Mouse (Mus musculus) forebrain, postnatal 0 days (tissue): ENCODE data around the gene Chst11. TPM values are rescaled to one million over a fixed set of nuclear protein-coding genes. Genes with fewer than 3 reads are reported as not detected.

Experiments
- ATAC-seq: fragments of 200-750 bp; cut with Nextera tagmentation; 2 replicates; pipeline ENCODE4 v1.8.0; 2017; ENCODE audit warnings: mild to moderate bottlenecking, moderate library complexity
- DNase-seq: peaks from one replicate; pipeline ENCODE4 v3.0.0-alpha.2; 2015
- H3K27ac ChIP-seq: fragments of 300-500 bp; sonication (generic); 2 replicates; pipeline ENCODE4 v1.5.1; 2014; ENCODE audit warnings: low read depth, mild to moderate bottlenecking, antibody characterized with exemption, low read length, moderate library complexity, mixed read lengths
- H3K27me3 ChIP-seq: fragments of 300-500 bp; sonication (generic); 2 replicates; pipeline ENCODE4 v1.6.1; 2014; ENCODE audit warnings: mild to moderate bottlenecking, low read length, mixed read lengths; ENCODE audit not compliant: insufficient read depth
- H3K36me3 ChIP-seq: fragments of 300-500 bp; sonication (generic); 2 replicates; pipeline ENCODE4 v1.6.1; 2014; ENCODE audit warnings: mild to moderate bottlenecking, moderate library complexity; ENCODE audit not compliant: insufficient read depth
- H3K4me1 ChIP-seq: fragments of 300-500 bp; sonication (generic); 2 replicates; pipeline ENCODE4 v1.6.1; 2014; ENCODE audit warnings: antibody characterized with exemption; ENCODE audit not compliant: insufficient read depth
- H3K4me2 ChIP-seq: fragments of 300-500 bp; sonication (generic); 2 replicates; pipeline ENCODE4 v1.6.1; 2014; ENCODE audit warnings: low read depth, mild to moderate bottlenecking, moderate library complexity
- H3K4me3 ChIP-seq: fragments of 300-500 bp; sonication (generic); 2 replicates; pipeline ENCODE4 v1.5.1; 2014; ENCODE audit warnings: low read depth, low read length, mixed read lengths
- H3K9ac ChIP-seq: fragments of 300-500 bp; sonication (generic); 2 replicates; pipeline ENCODE4 v1.6.1; 2014; ENCODE audit warnings: mild to moderate bottlenecking
- H3K9me3 ChIP-seq: fragments of 300-500 bp; sonication (generic); 2 replicates; pipeline ENCODE4 v1.6.1; 2016; ENCODE audit warnings: low read length
- CTCF ChIP-seq: sonication (generic); IDR thresholded peaks from 2 replicates; pipeline ENCODE4 v1.5.1; 2016; ENCODE audit warnings: antibody characterized with exemption, control low read depth, low read depth
- WGBS: fragments of 180-500 bp; shearing (Covaris S2); extraction: QIAGEN DNeasy Blood & Tissue Kit; methylation state at CpG from one replicate; pipeline ENCODE4 v1.1.7; 2014; 5-methylcytosine and 5-hydroxymethylcytosine counted together
- polyA plus RNA-seq: library from polyadenylated mRNA; unstranded; fragments of >200 nt; fragmentation: Nextera tagmentation; extraction: Ambion mirVana; gene quantifications from 2 replicates; pipeline ENCODE4 v1.2.1, GENCODE M21; 2015
- total RNA-seq: library from RNA; depleted of rRNA; stranded (reverse); fragments of >200 nt; gene quantifications from 2 replicates; pipeline ENCODE4 v1.2.3, GENCODE M21; 2014

The Chst11 gene
- total and polyA plus RNA-seq, 2 experiments from 2014 or later: 2.9 to 20.8 TPM

- WGBS: 61% methylated on average over 9 of the region's 9 CpGs
- Histone ChIP-seq H3K4me1 (peaks cover 4% of the 10 kb centered on the region; the same call in 1 of the 2 replicates), H3K27ac (no peak overlapping the region), H3K4me2 (no peak overlapping the region), H3K4me3 (no peak overlapping the region), H3K36me3 (no peaks in the 10 kb centered on the region), H3K9me3 (no peaks in the 10 kb centered on the region), H3K9ac (no peak overlapping the region), H3K27me3 (no peaks in the 10 kb centered on the region)
- DNase-seq (no peak), ATAC-seq (no peak)
- no peak for TF ChIP-seq CTCF
Observed at GRCm38 (mm10) chr10:83126447-83126846, 141.1 kb downstream of the Chst11 start.

GRCm38 (mm10) chr10:83128435-83128834, 143.1 kb downstream of the Chst11 start:
- no peaks in the 10 kb centered on the region for H3K36me3 ChIP-seq
- DNase-seq (no peak), ATAC-seq (no peak)
- peaks cover 4% of the 10 kb centered on the region; the same call in 1 of the 2 replicates for H3K4me1 ChIP-seq
- H3K27ac ChIP-seq: no peak overlapping the region
- no peak overlapping the region for H3K4me3 ChIP-seq
- TF ChIP-seq CTCF: no peak
- no peak overlapping the region for H3K9ac ChIP-seq
- H3K9me3 ChIP-seq: no peaks in the 10 kb centered on the region
- WGBS: 75% methylated on average over 8 of the region's 8 CpGs
- H3K27me3 ChIP-seq: no peaks in the 10 kb centered on the region
- no peak overlapping the region for H3K4me2 ChIP-seq

- TF ChIP-seq CTCF: no peak
- ATAC-seq (no peak), DNase-seq (no peak)
- no peaks in the 10 kb centered on the region for H3K9me3 ChIP-seq
- H3K27me3 ChIP-seq: no peaks in the 10 kb centered on the region
- no peak overlapping the region for H3K4me2 ChIP-seq
- 54% methylated on average over 8 of the region's 8 CpGs for WGBS
- H3K9ac ChIP-seq: no peak overlapping the region
- H3K36me3 ChIP-seq: no peaks in the 10 kb centered on the region
- H3K27ac ChIP-seq: no peak overlapping the region
- H3K4me3 ChIP-seq: no peak overlapping the region
- H3K4me1 ChIP-seq: peaks cover 7% of the 10 kb centered on the region; the same call in 1 of the 2 replicates
Observed at GRCm38 (mm10) chr10:83129624-83130218, 144.4 kb downstream of the Chst11 start.

- Histone ChIP-seq H3K27me3 (no peaks in the 10 kb centered on the region), H3K36me3 (no peaks in the 10 kb centered on the region), H3K4me2 (no peak overlapping the region), H3K4me1 (peaks cover 7% of the 10 kb centered on the region; the same call in 1 of the 2 replicates), H3K4me3 (no peak overlapping the region), H3K27ac (peak overlapping the region; percentile 50; the same call in 1 of the 2 replicates), H3K9me3 (no peaks in the 10 kb centered on the region), H3K9ac (no peak overlapping the region)
- ATAC-seq (peak; percentile 74), DNase-seq (no peak)
- WGBS: 23% methylated on average over 8 of the region's 8 CpGs
- TF ChIP-seq CTCF: no peak
Observed at GRCm38 (mm10) chr10:83130611-83131010, 145.3 kb downstream of the Chst11 start.

GRCm38 (mm10) chr10:83131884-83132283, 146.6 kb downstream of the Chst11 start:
- ATAC-seq: no peak
- WGBS: 93% methylated on average over 1 of the region's 1 CpGs
- Histone ChIP-seq H3K36me3 (no peaks in the 10 kb centered on the region), H3K4me3 (no peak overlapping the region), H3K27me3 (no peaks in the 10 kb centered on the region), H3K4me2 (no peak overlapping the region), H3K4me1 (peaks cover 7% of the 10 kb centered on the region; the same call in 1 of the 2 replicates), H3K9me3 (no peaks in the 10 kb centered on the region), H3K9ac (no peak overlapping the region), H3K27ac (no peak overlapping the region)
- DNase-seq: no peak
- TF ChIP-seq CTCF: no peak

- H3K27ac ChIP-seq: no peak overlapping the region
Observed at GRCm38 (mm10) chr10:83133866-83134570, 148.7 kb downstream of the Chst11 start.

GRCm38 (mm10) chr10:83134896-83135295, 149.6 kb downstream of the Chst11 start:
- Histone ChIP-seq H3K9ac (no peak overlapping the region), H3K4me3 (no peak overlapping the region), H3K27me3 (no peaks in the 10 kb centered on the region), H3K9me3 (no peaks in the 10 kb centered on the region), H3K4me2 (no peak overlapping the region), H3K27ac (no peak overlapping the region), H3K36me3 (no peaks in the 10 kb centered on the region), H3K4me1 (peaks cover 7% of the 10 kb centered on the region; the same call in 1 of the 2 replicates)
- peak; percentile 12; the same call in 1 of the 2 replicates for ATAC-seq
- 22% methylated on average over 10 of the region's 10 CpGs for WGBS
- no peak for TF ChIP-seq CTCF
- DNase-seq: no peak

More at GRCm38 (mm10) chr10:83133866-83134570, 148.7 kb downstream of the Chst11 start:
- 21% methylated on average over 16 of the region's 16 CpGs for WGBS
- Histone ChIP-seq H3K4me3 (no peak overlapping the region), H3K4me2 (no peak overlapping the region), H3K27me3 (no peaks in the 10 kb centered on the region), H3K36me3 (no peaks in the 10 kb centered on the region), H3K4me1 (peaks cover 7% of the 10 kb centered on the region; the same call in 1 of the 2 replicates), H3K9me3 (no peaks in the 10 kb centered on the region), H3K9ac (no peak overlapping the region)
- no peak for ATAC-seq
- no peak for DNase-seq
- no peak for TF ChIP-seq CTCF
